Mouse (Mus musculus): ENCODE data around the gene Lrrc40. TPM values are rescaled to one million over a fixed set of nuclear protein-coding genes. Genes with fewer than 3 reads are reported as not detected.

Gene Lrrc40
- 13.5 TPM for total RNA-seq (2023)

DNA sequence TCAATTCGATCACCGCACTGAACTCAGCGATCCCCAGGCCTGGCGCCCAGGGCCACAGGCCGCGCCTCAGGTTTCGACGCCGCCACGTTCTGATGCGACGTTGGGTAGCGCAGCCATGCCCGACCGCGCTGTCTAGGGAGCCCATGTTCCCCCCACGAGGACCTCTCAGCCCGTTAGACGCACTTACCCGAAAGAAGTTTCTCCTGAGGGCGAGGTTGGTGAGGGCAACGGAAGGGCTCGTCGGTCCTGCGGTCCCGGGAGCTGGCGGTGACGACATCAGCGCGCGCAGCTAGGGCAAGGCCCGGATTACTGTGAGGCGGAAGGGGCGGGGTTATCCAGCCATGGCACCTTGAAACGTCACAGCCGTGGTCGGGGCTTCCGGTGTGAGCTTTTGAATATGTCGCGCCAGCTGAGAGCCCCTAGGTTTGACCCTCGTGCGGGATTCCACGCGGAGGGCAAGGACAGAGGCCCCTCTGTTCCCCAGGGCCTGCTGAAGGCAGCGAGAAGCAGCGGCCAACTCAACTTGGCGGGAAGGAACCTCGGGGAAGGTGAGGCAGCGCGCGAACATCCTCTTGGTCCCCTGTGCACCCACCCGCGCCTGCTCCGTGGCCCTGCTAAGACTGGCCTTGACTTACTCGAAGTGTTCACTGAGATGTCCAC lies at the start of gene Lrrc40, which contains the start of gene Srsf11:
TSS of gene Lrrc40 (plus strand) at position 334 of the 660 bp plus-strand sequence.
TSS of gene Srsf11 (minus strand) at position 311 of the 660 bp plus-strand sequence.

Other genes starting within 250 kb of the Lrrc40 start
- gene Cth, start 111.6 kb upstream of the Lrrc40 start, total RNA-seq (2023), result 0.41 TPM
- 91.3 TPM for gene Ankrd13c, start 89.4 kb upstream of the Lrrc40 start, total RNA-seq (2023)
- 451 TPM for gene Srsf11, start within 50 bp of the Lrrc40 start, total RNA-seq (2023)

Measured in CD4-positive naive resting alpha-beta T cell, adult 57 days (primary cell).